Mouse (Mus musculus): Measurements from ENCODE around the gene 1700084M14Rik.
"Not testable (repeated sequence)": the region's sequence is repeated elsewhere in the genome, so short reads cannot be mapped to it uniquely, and the experiment has no call there.

The 1700084M14Rik gene

DNA sequence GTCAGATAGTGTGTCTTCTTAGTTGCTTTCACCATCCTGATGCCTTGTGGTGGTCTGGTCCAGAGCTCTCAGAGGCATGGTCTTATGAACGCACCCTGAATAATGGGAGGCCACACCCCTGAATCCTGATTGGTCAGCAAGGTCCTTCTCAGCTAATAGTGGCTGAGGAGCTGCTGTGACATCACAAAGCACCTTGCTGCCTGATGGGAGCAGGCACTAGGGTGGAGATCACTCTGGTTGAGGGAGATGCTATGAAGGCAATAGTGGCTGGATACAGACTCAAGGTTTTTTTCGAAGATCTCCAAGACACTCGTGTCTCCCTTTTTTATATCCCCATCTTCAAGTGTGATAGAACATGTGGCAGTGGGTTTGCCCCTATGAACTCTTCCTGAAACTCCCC lies at the start of gene 1700084M14Rik:
TSS of gene 1700084M14Rik (minus strand) at position 101 of the 400 bp plus-strand sequence.
- DNase-seq, result not testable (repeated sequence)
